Mouse (Mus musculus): ENCODE results near the gene Kcnd2. TPM values are rescaled to one million over a fixed set of nuclear protein-coding genes. Genes with fewer than 3 reads are reported as not detected.

Kcnd2 gene
- total RNA-seq, 2 experiments from 2014 or later, result 76.4 to 77.5 TPM

GRCm38 (mm10) chr6:21609381-21610059 is 394.2 kb downstream of the Kcnd2 start:
- DNase-seq (ENCODE audit: extremely low spot score in 1 of 2, low spot score in 2 of 2), result no peak
- intact Hi-C loops (cut with DNase I), result no loop called here

GRCm38 (mm10) chr6:21629989-21630388 is 414.7 kb downstream of the Kcnd2 start:
- intact Hi-C loops (cut with DNase I), result no loop called here
- DNase-seq (ENCODE audit: extremely low spot score in 1 of 2, low spot score in 2 of 2), result no peak

GRCm38 (mm10) chr6:21655681-21656080 is 440.4 kb downstream of the Kcnd2 start:
- intact Hi-C loops (cut with DNase I), result no loop called here
- DNase-seq (ENCODE audit: extremely low spot score in 1 of 2, low spot score in 2 of 2), result no peak

DNA sequence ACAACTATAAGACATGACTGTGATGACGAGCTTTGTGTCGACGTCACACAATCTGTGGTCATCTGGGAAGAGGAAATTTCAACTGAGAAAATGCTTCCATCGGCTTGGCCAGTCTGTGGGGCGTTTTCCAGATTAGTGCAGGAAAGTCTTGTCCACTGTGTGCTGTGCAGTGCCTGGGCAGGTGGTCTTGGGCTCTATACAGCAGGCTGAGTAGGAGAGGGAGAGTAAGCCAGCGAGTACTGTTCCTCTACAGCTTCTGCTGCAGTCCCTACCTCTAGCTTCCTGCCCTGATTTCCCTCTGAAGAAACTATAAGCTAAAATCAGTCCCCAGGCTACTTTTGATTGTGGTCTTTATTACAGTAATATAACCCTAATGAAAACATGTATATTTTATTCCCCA is 448.8 kb downstream of the Kcnd2 start:
- DNase-seq (ENCODE audit: extremely low spot score in 1 of 2, low spot score in 2 of 2), result no peak
- intact Hi-C loops (cut with DNase I), result no loop called here

DNA sequence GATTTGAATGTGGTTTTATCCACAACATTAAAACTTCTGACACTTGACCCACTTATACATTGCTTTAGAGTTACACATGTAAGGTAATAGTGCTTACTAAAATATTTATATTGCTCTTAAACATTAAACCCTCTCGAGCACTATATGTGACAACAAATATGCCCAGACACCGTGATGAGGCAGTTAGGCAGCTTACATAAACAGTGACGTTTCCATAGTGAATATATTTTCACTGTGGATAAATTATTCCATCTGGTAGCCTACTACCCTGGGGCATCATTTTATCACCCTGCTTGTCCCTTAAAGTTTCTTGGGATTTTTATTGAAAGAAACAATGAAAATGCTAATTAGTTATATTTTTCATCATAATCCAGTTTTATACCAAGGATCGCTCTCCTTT is 449.3 kb downstream of the Kcnd2 start:
- intact Hi-C loops (cut with DNase I), result no loop called here
- no peak for DNase-seq (ENCODE audit: extremely low spot score in 1 of 2, low spot score in 2 of 2)

- peak in 1 of 2 experiments; percentile 23 for DNase-seq (ENCODE audit: extremely low spot score in 1 of 2, low spot score in 2 of 2)
- intact Hi-C loops (cut with DNase I), result no loop called here
These were observed 468.9 kb downstream of the Kcnd2 start for GRCm38 (mm10) chr6:21684252-21684651.

DNA sequence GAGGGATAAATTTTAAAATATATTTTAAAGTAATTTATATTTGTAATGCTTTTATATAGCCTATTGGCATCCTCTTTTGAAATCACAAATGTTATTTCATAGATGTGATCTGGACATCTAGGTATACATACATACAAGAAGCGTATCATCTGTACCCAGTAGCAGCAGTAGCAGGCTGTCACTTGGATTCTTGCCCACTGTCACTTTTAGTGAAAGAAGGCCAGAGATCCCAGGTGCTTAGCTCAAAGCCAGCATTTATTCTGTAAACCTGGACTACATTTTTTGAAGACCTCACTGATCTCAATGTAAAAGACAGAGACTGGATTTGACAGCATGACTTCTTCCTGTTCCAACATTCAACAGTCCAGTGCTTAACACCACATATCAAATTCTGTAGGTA is 471.1 kb downstream of the Kcnd2 start:
- DNase-seq (ENCODE audit: extremely low spot score in 1 of 2, low spot score in 2 of 2), result no peak
- intact Hi-C loops (cut with DNase I), result no loop called here

DNA sequence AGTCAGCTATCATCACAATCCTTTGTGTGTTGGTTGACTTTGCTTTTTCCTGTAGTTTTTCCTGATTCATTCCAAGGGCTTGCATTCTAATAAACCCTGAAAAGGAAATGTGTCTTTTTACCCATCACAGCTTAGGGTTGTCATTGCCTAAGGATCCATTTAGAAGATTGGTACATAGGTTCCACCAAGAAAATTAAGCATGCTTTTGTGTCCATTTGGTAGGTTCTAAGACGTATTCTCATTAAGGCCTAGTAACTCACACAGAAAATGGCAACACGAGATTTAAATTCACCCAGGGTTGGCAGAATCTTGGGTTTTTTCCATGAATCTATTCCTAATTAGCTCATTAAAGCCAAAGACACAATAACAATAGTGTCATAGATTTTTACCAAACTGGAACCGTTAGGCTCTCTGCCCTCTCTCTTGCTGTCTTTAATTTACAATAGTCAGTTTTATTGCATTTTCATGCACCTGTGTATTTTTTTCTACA is 477.6 kb downstream of the Kcnd2 start:
- intact Hi-C loops (cut with DNase I), result no loop called here
- no peak for DNase-seq (ENCODE audit: extremely low spot score in 1 of 2, low spot score in 2 of 2)

DNA sequence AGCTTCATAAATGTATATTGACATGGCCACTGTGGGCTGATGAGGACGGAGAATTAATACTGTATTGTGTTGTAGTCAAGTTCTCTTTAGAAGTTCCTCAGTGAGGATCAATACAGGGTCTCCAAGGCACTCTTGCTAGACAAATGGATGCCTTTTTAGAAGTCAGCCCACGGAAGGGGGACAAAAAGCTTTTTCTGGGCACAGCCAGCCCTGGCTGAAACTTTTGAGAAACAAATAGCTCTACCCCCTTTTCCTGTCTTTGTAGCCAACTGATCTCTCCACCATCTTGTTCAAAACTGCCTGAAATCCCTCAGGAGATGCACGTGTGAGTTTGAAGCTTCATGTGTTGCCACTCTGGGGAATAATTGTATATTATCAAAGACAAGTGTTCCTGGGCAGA is 482.3 kb downstream of the Kcnd2 start:
- intact Hi-C loops (cut with DNase I), result no loop called here
- no peak for DNase-seq (ENCODE audit: extremely low spot score in 1 of 2, low spot score in 2 of 2)

DNA sequence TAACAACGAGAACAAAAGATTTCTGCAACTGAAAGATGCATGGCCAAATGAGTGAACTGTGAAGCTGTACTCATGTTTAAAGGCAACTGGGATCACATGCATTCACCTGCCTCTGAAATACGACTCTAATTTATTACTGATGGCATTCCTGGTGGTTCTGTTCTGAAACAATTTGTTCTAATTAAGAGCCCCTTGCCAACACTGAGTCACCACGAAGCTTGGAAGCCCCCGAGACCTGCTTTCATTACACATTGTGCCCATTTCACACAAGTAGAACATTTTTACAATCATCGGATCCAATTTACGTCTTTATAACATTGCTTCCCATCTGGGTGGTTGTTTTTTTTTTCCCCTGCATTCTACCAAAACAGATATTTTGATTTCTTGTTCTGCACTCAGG is 485.8 kb downstream of the Kcnd2 start:
- intact Hi-C loops (cut with DNase I), result loop anchor here (10.0 kb wide), 1 partner anchor 486 kb away; the partner anchor contains the start of gene Kcnd2
- no peak for DNase-seq (ENCODE audit: extremely low spot score in 1 of 2, low spot score in 2 of 2)

- peak in 1 of 2 experiments; percentile 61 for DNase-seq (ENCODE audit: extremely low spot score in 1 of 2, low spot score in 2 of 2)
- intact Hi-C loops (cut with DNase I), result loop anchor here (10.0 kb wide), 1 partner anchor 494 kb away; the partner anchor contains the start of gene Kcnd2
These were observed 493.9 kb downstream of the Kcnd2 start for GRCm38 (mm10) chr6:21709228-21709627.

- intact Hi-C loops (cut with DNase I), result no loop called here
- DNase-seq (ENCODE audit: extremely low spot score in 1 of 2, low spot score in 2 of 2), result no peak
These were observed 503.8 kb downstream of the Kcnd2 start for GRCm38 (mm10) chr6:21719121-21719520.

DNA sequence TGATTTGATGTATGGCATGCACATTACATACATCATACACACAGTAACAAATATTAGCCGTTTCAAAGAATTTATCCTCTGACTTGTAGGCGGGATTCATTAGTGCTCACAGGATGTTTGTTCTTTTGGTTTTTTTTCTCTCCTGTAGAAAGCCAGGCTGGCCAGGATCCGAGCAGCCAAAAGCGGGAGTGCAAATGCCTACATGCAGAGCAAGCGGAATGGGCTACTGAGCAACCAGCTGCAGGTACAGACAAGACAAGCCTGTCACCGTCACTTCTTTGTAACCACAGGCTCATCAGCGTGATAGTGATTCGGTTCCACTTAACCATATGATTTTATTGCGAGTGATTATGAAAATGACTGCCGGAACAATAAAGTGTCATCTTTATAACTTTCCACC is 506.9 kb downstream of the Kcnd2 start:
- intact Hi-C loops (cut with DNase I), result no loop called here

GRCm38 (mm10) chr6:21740606-21741005 is 525.3 kb downstream of the Kcnd2 start:
- DNase-seq (ENCODE audit: extremely low spot score in 1 of 2, low spot score in 2 of 2), result no peak

More for the DNA sequence above, 506.9 kb downstream of the Kcnd2 start:
- no peak for DNase-seq (ENCODE audit: extremely low spot score in 1 of 2, low spot score in 2 of 2)

DNA sequence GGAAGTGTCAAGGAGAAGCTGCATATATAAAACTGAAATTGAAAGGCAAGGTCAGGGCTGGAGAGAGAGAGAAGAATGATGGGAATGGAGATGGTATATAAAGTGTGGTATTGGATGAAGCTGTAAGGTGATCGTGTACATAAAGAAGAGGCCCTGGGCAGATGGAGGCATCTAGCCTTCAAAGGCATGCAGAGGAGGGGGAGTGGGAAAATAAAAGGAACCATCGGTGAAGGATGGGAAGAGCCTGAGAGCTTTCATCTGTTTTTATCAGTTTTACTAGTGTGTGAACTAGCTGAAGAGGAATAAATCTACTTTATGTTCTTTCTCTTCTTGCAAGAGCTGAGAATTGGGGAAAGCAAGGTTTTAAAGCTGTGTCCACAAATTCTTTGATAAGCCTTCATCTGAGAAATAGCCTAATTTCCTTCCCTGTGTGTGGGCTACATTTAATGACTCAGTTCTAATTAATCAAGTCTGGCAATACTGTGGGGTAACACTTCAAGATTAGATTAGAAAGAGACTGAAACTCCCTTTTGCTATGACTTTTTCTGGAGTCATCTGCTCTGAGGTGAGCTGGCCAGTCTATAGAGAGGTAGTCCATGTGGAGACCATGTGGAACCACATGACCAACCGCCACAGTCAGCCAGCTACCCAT is 529.4 kb downstream of the Kcnd2 start:
- DNase-seq (ENCODE audit: extremely low spot score in 1 of 2, low spot score in 2 of 2), result no peak
- intact Hi-C loops (cut with DNase I), result no loop called here

More at GRCm38 (mm10) chr6:21740606-21741005, 525.3 kb downstream of the Kcnd2 start:
- intact Hi-C loops (cut with DNase I), result no loop called here

GRCm38 (mm10) chr6:21747536-21747935 is 532.2 kb downstream of the Kcnd2 start:
- DNase-seq (ENCODE audit: extremely low spot score in 1 of 2, low spot score in 2 of 2), result no peak
- intact Hi-C loops (cut with DNase I), result no loop called here

DNA sequence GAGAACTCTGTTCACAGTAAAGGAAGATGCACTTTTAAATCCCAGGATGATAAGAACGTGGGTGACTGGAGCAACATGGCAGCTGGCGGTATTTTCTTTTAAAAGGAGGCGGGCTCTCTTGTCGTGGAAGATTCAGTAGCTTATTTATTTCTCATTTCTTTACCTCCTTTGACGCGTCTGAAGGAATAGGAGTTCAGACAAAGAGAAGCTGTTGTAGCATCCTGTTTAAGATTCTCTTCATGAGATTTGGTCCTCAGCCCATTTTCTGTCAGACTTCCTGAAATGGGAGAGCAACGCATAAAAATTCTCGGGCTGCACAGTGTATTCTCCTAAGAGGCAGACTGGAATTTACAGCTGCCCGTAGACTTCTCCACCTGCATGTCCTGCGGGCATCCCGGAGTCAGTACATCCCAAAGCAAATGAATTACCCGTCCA is 552.5 kb downstream of the Kcnd2 start:
- DNase-seq (ENCODE audit: extremely low spot score in 1 of 2, low spot score in 2 of 2), result peak in 1 of 2 experiments; percentile 10
- intact Hi-C loops (cut with DNase I), result no loop called here

GRCm38 (mm10) chr6:21768745-21769446 is 553.6 kb downstream of the Kcnd2 start:
- peak in 1 of 2 experiments; percentile 19 for DNase-seq (ENCODE audit: extremely low spot score in 1 of 2, low spot score in 2 of 2)

GRCm38 (mm10) chr6:21769447-21769809 is 554.1 kb downstream of the Kcnd2 start:
- intact Hi-C loops (cut with DNase I), result no loop called here
- no peak for DNase-seq (ENCODE audit: extremely low spot score in 1 of 2, low spot score in 2 of 2)

More at GRCm38 (mm10) chr6:21768745-21769446, 553.6 kb downstream of the Kcnd2 start:
- intact Hi-C loops (cut with DNase I), result no loop called here
